Mouse (Mus musculus) adipocyte (in vitro differentiated cells): ENCODE results near the gene Efna3.

Experiments used
- DNase-seq: peaks from one replicate; pipeline ENCODE4 v3.0.0-alpha.2; 2016; ENCODE audit warnings: low spot score

Efna3 gene

GRCm38 (mm10) chr3:89315930-89316831, 6.6 kb downstream of the Efna3 start:
- DNase-seq: no peak

- peak; percentile 44 for DNase-seq
These were observed 7.4 kb downstream of the Efna3 start for GRCm38 (mm10) chr3:89315195-89315929.

GRCm38 (mm10) chr3:89314791-89315190, 8.0 kb downstream of the Efna3 start:
- no peak for DNase-seq

GRCm38 (mm10) chr3:89314340-89314739, 8.4 kb downstream of the Efna3 start:
- DNase-seq: no peak

GRCm38 (mm10) chr3:89308089-89308488, 14.7 kb downstream of the Efna3 start:
- DNase-seq: peak; percentile 86

- DNase-seq: peak; percentile 92
These were observed 17.0 kb downstream of the Efna3 start for GRCm38 (mm10) chr3:89305551-89306325.

- DNase-seq: no peak
These were observed 17.7 kb downstream of the Efna3 start for GRCm38 (mm10) chr3:89305105-89305504.

- DNase-seq: no peak
These were observed 18.3 kb downstream of the Efna3 start for GRCm38 (mm10) chr3:89304440-89304839.

GRCm38 (mm10) chr3:89300514-89300913, 22.3 kb downstream of the Efna3 start:
- no peak for DNase-seq

- no peak for DNase-seq
These were observed 22.7 kb downstream of the Efna3 start for GRCm38 (mm10) chr3:89300071-89300470.

- no peak for DNase-seq
These were observed 23.3 kb downstream of the Efna3 start for GRCm38 (mm10) chr3:89299499-89299898.

GRCm38 (mm10) chr3:89298908-89299307, 23.9 kb downstream of the Efna3 start:
- DNase-seq: no peak

GRCm38 (mm10) chr3:89296761-89297396, 25.9 kb downstream of the Efna3 start:
- no peak for DNase-seq

- no peak for DNase-seq
These were observed 27.0 kb downstream of the Efna3 start for GRCm38 (mm10) chr3:89295685-89296230.

GRCm38 (mm10) chr3:89294195-89294594, 28.6 kb downstream of the Efna3 start:
- DNase-seq: no peak

- DNase-seq: no peak
These were observed 29.4 kb downstream of the Efna3 start for GRCm38 (mm10) chr3:89293247-89293918.

GRCm38 (mm10) chr3:89292303-89292702, 30.5 kb downstream of the Efna3 start:
- DNase-seq: no peak

GRCm38 (mm10) chr3:89291874-89292273, 30.9 kb downstream of the Efna3 start:
- DNase-seq: no peak

GRCm38 (mm10) chr3:89288503-89288928, 34.2 kb downstream of the Efna3 start:
- DNase-seq: peak; percentile 52

GRCm38 (mm10) chr3:89287286-89287685, 35.5 kb downstream of the Efna3 start:
- DNase-seq: no peak

GRCm38 (mm10) chr3:89285526-89285925, 37.2 kb downstream of the Efna3 start:
- no peak for DNase-seq
